Mouse (Mus musculus): ENCODE results near the gene Osgin1. TPM values are rescaled to one million over a fixed set of nuclear protein-coding genes. Genes with fewer than 3 reads are reported as not detected.

The Osgin1 gene
- total RNA-seq, 2 experiments from 2014 or later = 0.98 to 2.0 TPM

DNA sequence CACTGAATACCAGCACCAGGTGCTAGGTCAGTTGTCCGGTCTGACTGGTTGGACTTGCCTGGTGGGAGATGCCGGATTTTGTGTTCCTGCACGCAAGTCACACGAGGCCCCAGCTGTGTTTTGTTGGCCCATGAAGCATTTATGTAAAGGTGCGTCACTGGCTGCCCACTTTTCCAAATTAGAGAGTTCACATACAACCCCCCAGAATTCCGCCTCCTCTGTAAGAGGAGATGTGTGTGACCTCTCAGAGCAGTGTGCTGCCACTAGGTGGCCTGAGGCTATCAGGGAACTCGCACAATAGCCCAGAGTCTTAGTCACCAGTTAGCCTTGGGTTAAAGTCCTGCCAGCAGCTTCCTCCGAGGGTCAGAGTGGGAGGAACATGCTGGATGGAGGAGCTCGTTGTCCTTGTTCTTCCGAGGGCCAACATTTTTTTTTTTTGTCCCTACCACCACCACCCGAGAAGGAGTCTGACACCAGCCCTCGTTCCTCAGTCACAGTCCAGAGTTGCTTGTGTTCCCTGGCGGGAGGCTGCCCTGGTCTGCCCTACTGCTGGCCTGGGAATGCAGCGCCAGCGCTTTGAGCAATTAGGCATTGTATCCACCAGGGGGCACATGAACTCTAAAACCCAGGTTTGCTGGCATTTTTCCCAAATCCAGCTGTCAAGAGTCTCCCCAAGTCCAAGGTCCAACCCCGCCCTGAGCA is 6.5 kb downstream of the Osgin1 start:
- peak; percentile 87 to 91 for DNase-seq
- intact Hi-C loops (cut with DNase I) = loop anchor here (2.0 kb wide), 4 partner anchors 18 to 164 kb away; partner anchors contain the start of gene Taf1c

- intact Hi-C loops (cut with DNase I) = loop anchor here (2.0 kb wide), 4 partner anchors 18 to 164 kb away; partner anchors contain the start of gene Taf1c
- no peak for DNase-seq
These were observed 7.0 kb downstream of the Osgin1 start for GRCm38 (mm10) chr8:119440952-119441270.

DNA sequence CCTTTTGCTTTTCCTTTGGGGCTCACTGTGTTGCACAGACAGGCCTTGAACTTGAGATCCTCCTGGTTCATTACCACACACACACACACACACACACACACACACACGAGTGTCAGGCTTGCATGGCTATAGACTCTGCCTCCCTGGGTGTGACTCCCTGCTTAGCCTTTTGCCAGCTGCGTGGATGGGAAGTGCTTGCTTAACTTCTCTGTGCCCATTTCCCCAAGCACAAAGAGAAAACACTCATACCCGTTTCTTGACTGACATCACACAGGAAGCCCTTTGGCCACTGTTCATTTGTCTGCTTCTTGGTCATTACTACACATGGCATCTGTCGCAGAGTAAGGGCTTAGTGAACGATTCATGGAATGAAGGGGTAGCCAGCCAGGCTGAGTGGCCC is 8.1 kb downstream of the Osgin1 start:
- DNase-seq = no peak
- intact Hi-C loops (cut with DNase I) = no loop called here

- DNase-seq = no peak
- intact Hi-C loops (cut with DNase I) = no loop called here
These were observed 9.0 kb downstream of the Osgin1 start for GRCm38 (mm10) chr8:119442970-119443369.

DNA sequence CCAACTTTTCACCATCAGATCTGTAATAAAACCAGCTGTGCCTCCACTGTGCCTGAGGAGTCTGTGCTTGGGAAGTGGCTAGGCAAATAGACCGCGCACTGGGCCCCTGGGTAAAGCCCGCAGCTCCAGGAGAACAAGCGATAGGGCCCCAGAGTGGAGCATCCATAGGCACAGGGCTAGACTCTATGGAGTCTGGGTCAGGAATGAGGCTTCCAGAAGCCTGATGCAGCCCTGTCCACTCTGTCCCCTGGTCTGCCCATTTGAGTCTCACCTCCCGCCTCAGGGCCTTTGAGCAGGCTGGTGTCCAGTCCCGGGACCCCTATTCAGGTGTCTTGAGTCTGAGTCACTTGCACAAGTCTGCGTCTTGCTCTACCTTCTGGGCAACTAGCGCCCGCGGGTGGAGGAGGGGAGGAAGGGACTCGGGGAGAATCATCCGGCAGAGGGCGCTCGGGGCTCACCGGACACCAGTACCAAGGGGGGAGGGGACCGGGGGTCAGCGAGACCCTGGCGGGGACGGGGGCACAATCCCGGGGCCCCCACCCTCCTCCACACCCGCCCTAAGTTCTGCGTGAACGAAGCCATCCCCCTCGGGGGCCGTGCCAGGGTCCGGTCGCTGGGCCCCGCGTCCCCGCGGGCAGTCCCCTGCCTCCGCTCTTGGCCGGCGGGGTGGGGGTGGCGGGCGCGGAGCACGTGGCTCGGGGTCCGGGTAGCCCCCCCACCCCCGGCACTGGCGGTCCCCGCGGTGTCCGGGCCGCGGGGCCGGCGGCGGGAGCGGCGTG is 12.5 kb downstream of the Osgin1 start, which contains the start of gene Necab2:
Gene Necab2 (plus strand): TSS at position 509 of the 779 bp plus-strand sequence.
- peak; percentile 79 to 89 for DNase-seq
- intact Hi-C loops (cut with DNase I) = loop anchor here (2.0 kb wide), 1 partner anchor 228 kb away; no protein-coding TSS in a partner anchor

DNA sequence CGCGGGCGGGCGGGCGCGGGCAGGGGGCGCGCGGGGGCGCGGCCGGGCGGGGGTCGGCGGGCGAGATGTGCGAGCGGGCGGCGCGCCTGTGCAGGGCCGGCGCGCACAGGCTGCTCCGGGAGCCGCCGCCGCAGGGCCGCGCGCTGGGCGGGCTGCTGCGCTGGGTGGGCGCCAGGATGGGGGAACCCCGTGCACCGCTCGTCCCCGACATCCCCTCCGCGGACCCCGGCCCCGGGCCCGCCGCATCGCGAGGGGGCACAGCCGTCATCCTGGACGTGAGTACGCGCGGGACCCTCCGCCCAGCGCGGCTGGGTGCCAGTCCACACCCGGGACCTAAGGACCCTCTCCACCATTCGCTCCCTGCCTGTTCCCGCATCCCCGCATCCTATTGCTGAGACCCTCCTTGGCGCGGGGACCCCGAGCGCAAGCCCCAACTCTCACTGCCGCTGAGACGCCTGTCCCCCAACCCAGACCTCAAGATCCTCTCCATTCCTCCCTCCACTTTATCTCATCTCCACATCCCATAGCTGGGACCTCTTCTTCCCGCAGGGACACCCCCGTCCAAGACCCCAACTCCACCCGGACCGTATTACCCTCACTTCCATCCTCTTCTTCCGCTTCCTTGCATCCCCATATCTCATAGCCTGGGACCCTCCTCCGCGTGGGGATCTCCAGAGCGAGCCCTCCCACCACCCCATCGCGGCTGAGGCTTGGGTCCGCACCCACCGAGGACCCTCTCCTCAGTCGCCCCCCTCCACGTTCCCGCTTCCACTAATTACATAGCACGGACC is 13.3 kb downstream of the Osgin1 start:
- DNase-seq = no peak
- intact Hi-C loops (cut with DNase I) = loop anchor here (2.0 kb wide), 1 partner anchor 228 kb away; no protein-coding TSS in a partner anchor

- DNase-seq = no peak
- intact Hi-C loops (cut with DNase I) = loop anchor here (2.0 kb wide), 1 partner anchor 227 kb away; no protein-coding TSS in a partner anchor
These were observed 13.9 kb downstream of the Osgin1 start for GRCm38 (mm10) chr8:119447781-119448170.

DNA sequence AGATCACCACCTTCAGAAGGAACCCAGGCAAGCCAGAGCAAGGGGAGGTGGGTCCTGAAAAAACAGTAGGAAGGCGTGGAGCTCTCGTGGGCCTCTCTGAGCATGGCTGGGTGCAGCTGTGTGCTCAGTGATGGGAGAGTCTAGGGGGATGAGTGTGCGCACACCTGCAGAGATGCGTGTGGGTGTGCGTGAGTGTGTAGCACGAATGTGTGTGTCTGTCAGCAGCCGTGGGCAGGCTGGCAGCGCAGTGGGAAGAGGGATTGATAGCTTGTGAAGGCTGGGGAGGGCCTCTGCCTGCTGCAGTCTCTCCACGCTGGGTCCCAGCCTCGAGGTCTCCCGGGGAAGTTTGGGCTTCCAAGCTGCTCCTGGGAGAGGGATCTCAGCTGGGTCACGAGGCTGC is 15.7 kb downstream of the Osgin1 start:
- intact Hi-C loops (cut with DNase I) = no loop called here
- DNase-seq = no peak

DNA sequence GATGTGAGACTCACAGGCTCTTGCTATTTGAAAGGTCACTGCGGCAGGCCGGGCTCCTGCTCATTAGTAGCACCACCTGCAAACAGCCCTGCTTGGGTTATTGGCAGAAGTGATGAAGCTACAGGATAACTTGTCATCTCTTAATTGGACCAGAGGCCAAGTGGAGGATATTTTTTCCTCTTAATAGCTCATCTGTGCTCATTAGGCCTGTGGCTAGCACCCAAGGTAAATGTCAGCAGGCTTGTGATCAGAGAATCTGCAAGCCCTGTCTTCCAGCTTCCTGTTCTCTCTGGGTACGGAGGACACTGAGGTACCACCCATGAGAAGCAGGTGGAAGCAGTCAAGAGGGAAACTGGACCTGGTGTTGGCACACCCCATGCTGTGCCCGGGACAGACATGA is 17.2 kb downstream of the Osgin1 start:
- intact Hi-C loops (cut with DNase I) = no loop called here
- no peak for DNase-seq

GRCm38 (mm10) chr8:119452919-119453318 is 19.0 kb downstream of the Osgin1 start:
- intact Hi-C loops (cut with DNase I) = no loop called here
- DNase-seq = no peak

GRCm38 (mm10) chr8:119456045-119456444 is 22.1 kb downstream of the Osgin1 start:
- intact Hi-C loops (cut with DNase I) = no loop called here
- DNase-seq = no peak

DNA sequence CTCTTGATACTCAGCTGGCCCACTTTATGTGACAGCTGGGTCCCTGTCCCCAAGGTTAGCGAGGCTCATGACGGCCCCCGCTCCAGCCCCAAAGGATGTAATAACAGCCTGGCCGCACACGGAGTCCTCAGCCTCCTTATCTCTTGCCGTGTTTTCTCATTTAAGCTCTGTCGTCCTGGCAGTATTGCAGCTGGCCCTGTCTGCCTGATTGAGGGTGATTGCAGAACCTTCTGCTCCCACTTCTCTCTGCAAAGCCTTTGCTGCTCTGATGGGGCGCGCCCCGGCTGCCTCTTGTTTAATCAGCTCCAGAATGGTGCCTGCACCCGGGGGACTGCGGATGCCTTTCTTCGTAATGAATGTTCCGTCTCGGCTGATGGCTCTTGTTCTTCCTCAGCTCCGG is 25.8 kb downstream of the Osgin1 start:
- peak; percentile 21 to 29 for DNase-seq
- intact Hi-C loops (cut with DNase I) = no loop called here

GRCm38 (mm10) chr8:119461356-119461755 is 27.4 kb downstream of the Osgin1 start:
- DNase-seq = no peak
- intact Hi-C loops (cut with DNase I) = no loop called here

DNA sequence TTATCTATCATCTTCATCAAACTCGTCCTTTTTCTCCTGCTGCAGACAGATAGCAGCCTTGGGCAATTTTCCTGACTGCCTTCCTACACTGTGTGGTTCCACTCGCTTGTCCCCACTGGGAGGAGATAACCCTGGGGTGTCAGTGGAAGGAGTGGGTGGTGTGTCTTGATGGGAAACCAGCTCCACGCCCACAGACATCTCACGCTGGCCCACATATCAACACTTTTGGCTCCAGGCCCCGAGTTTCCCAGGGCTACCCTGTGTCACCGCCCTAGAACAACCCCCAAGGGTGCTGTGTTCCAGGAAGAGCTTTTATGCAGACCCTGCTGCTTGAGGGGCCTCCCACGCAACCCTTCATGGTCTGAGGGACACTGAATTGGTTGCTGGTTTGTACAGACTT is 29.8 kb downstream of the Osgin1 start:
- intact Hi-C loops (cut with DNase I) = no loop called here
- DNase-seq = no peak

DNA sequence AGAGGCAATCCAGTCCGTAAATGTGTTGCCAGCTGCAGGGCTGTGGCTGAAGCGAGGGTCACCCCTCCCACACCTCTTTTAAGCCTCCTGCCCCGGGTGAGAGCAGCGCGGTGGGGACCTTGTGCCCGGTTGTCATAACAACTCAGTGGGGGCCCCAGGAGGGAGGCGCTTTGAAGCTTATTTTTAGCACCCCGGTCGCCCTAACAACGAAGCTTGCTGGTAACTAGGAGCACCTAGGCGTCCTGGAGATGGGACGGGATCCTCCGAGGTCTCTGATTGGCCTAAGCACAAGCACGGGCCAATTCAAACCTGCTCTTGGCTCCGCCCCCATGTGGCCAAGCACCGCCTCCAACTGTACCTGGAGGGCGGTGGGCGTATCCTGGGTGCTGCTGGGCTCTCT is 32.2 kb downstream of the Osgin1 start:
- no peak for DNase-seq
- intact Hi-C loops (cut with DNase I) = no loop called here

- intact Hi-C loops (cut with DNase I) = no loop called here
- DNase-seq = no peak
These were observed 32.9 kb downstream of the Osgin1 start for GRCm38 (mm10) chr8:119466794-119467193.

- intact Hi-C loops (cut with DNase I) = no loop called here
- no peak for DNase-seq
These were observed 34.2 kb downstream of the Osgin1 start for GRCm38 (mm10) chr8:119468091-119468490.

- DNase-seq = no peak
- intact Hi-C loops (cut with DNase I) = no loop called here
These were observed 44.8 kb downstream of the Osgin1 start for GRCm38 (mm10) chr8:119478684-119479083.

DNA sequence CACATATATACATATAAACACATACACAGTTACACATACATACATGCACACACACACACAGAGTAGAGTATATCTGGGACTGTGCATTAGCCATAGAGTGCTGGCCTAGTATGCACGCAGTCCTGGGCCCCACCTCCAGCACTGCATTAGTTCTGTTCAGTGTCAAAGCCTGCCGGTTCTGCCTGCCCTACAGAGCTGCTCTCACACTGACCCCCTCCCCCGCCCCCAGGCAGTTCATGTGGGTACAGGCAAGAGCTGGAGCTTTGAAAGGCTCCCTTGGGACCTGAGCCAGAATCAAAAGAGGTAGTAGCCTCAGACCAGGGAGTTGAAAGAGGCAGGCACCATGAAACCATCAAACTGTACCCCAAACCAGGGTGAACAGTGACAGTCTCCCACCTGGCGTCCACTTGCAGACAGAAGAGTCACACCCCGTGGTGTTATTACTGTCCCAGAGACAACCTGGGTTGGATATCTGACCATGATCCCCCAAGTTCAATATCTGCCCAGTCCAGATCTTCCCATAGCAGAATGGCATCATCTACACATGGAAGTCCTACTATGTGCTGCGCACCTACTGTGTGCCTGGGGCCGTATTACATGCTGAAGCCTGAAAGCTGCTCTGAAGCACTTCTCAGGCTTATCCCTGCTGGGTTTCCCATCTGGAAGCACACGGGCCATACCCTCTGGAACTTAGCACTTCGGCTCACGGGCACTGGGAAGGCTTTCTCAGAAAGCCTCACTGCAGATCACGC is 50.4 kb downstream of the Osgin1 start:
- intact Hi-C loops (cut with DNase I) = no loop called here

DNA sequence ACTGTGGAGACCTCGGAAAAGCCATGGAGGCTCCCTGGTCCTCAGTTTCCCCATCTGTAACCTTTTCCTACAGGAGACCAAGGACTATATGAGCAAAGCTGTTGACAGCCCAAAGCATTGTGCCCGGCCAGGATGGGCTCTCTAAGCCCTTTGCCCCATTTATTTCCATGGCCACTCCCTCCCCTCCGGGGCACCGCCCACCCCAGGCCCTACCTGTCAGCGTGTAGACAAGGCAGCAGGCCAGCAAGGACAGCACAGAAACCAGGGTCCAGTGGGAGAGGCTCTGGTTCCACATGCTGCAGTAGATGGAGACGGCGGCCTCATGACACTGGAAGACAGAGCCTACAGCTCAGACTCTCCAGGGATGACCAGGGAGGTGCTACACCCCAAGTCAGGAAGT is 53.2 kb downstream of the Osgin1 start:
- no peak for DNase-seq
- intact Hi-C loops (cut with DNase I) = no loop called here

More for the DNA sequence above, 50.4 kb downstream of the Osgin1 start:
- DNase-seq = no peak
